Mouse (Mus musculus) cerebral cortex, adult 2 months (tissue): Measurements from ENCODE around the gene Vmn1r9.

Experiments used
- WGBS: fragments of 180-500 bp; shearing (Covaris S2); methylation state at CpG from one replicate; pipeline ENCODE4 v1.1.7; 2018; 5-methylcytosine and 5-hydroxymethylcytosine counted together

Vmn1r9 gene

GRCm38 (mm10) chr6:57066487-57066886 lies at the start of gene Vmn1r9:
Vmn1r9 (plus strand) TSS chr6:57066787.
- 82% methylated on average over 2 of the region's 2 CpGs for WGBS

- 91% methylated on average over 2 of the region's 2 CpGs for WGBS
Measured at GRCm38 (mm10) chr6:57025224-57025623, 41.4 kb upstream of the Vmn1r9 start, which contains the start of gene Vmn1r7. Vmn1r7 (minus strand) TSS chr6:57025324.

DNA sequence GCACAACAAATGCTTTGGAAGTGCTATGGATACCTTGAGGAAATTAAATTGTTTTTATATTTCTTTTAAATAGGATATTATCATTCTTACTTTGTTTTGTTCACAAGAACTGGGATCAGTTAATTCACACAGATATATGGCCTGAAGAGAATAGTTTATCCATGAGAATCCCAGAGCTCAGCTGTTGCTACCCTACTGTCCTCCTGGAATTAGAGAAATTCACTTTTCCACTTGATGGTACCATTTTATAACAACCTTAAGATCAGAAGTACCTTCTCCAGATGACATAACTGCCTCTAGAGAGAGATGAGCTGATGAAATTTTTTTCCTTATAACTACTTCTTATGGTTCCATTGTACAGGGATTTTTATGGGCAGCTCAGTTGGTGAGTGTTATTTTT lies 34.6 kb upstream of the Vmn1r9 start, which contains the start of gene Vmn1r8:
Gene Vmn1r8, plus strand, starts transcription at position 301 of the 400 bp plus-strand sequence.

GRCm38 (mm10) chr6:57034674-57035073 lies 31.9 kb upstream of the Vmn1r9 start:
- WGBS = 76% methylated on average over 2 of the region's 2 CpGs

GRCm38 (mm10) chr6:57106358-57106757 lies 39.8 kb downstream of the Vmn1r9 start:
- 81% methylated on average over 1 of the region's 1 CpGs for WGBS

- 67% methylated on average over 3 of the region's 3 CpGs for WGBS
Measured at GRCm38 (mm10) chr6:57109154-57109553, 42.6 kb downstream of the Vmn1r9 start, which contains the start of gene Vmn1r10. Vmn1r10 (plus strand) TSS chr6:57109454.
